Mouse (Mus musculus): Measurements from ENCODE around the gene Kat6b.

- TF ChIP-seq CTCF (IDR thresholded peaks at IDR 0.05; ENCODE audit: control insufficient read depth, insufficient read depth, low read length) = no peak
- no peak for TF ChIP-seq POLR2A (IDR thresholded peaks at IDR 0.05; ENCODE audit: borderline replicate concordance, control insufficient read depth, low read depth, low read length)
Observed at GRCm38 (mm10) chr14:21659155-21659554, 177.9 kb downstream of the Kat6b start.

All from bone marrow, adult 2 months (tissue).